Mouse (Mus musculus): Measurements from ENCODE around the gene Ccdc141.
A peak's percentile ranks its signal among the peaks of the same experiment; 100 is the strongest.

Gene Ccdc141

GRCm38 (mm10) chr2:77170633-77171105, at the start of gene Ccdc141:
TSS of gene Ccdc141 (minus strand) at chr2:77170636.
- DNase-seq (ENCODE audit: low spot score in 2 of 2) = no peak

GRCm38 (mm10) chr2:77212885-77213284, 42.4 kb upstream of the Ccdc141 start:
- no peak for DNase-seq (ENCODE audit: low spot score in 2 of 2)

- DNase-seq (ENCODE audit: low spot score in 2 of 2) = no peak
Measured at GRCm38 (mm10) chr2:77206951-77207350, 36.5 kb upstream of the Ccdc141 start.

- no peak for DNase-seq (ENCODE audit: low spot score in 2 of 2)
Measured at GRCm38 (mm10) chr2:77203916-77204315, 33.5 kb upstream of the Ccdc141 start.

- no peak for DNase-seq (ENCODE audit: low spot score in 2 of 2)
Measured at GRCm38 (mm10) chr2:77201900-77202299, 31.5 kb upstream of the Ccdc141 start.

GRCm38 (mm10) chr2:77200958-77201614, 30.6 kb upstream of the Ccdc141 start:
- DNase-seq (ENCODE audit: low spot score in 2 of 2) = peak in 1 of 2 experiments; percentile 26

- no peak for DNase-seq (ENCODE audit: low spot score in 2 of 2)
Measured at GRCm38 (mm10) chr2:77200379-77200778, 29.9 kb upstream of the Ccdc141 start.

- no peak for DNase-seq (ENCODE audit: low spot score in 2 of 2)
Measured at GRCm38 (mm10) chr2:77198246-77198645, 27.8 kb upstream of the Ccdc141 start.

- no peak for DNase-seq (ENCODE audit: low spot score in 2 of 2)
Measured at GRCm38 (mm10) chr2:77196819-77197218, 26.4 kb upstream of the Ccdc141 start.

- DNase-seq (ENCODE audit: low spot score in 2 of 2) = no peak
Measured at GRCm38 (mm10) chr2:77195056-77195455, 24.6 kb upstream of the Ccdc141 start.

- no peak for DNase-seq (ENCODE audit: low spot score in 2 of 2)
Measured at GRCm38 (mm10) chr2:77191811-77192210, 21.4 kb upstream of the Ccdc141 start.

- DNase-seq (ENCODE audit: low spot score in 2 of 2) = no peak
Measured at GRCm38 (mm10) chr2:77190891-77191290, 20.5 kb upstream of the Ccdc141 start.

GRCm38 (mm10) chr2:77190301-77190700, 19.9 kb upstream of the Ccdc141 start:
- no peak for DNase-seq (ENCODE audit: low spot score in 2 of 2)

GRCm38 (mm10) chr2:77189671-77190070, 19.2 kb upstream of the Ccdc141 start:
- DNase-seq (ENCODE audit: low spot score in 2 of 2) = no peak

- no peak for DNase-seq (ENCODE audit: low spot score in 2 of 2)
Measured at GRCm38 (mm10) chr2:77187501-77187900, 17.1 kb upstream of the Ccdc141 start.

- no peak for DNase-seq (ENCODE audit: low spot score in 2 of 2)
Measured at GRCm38 (mm10) chr2:77186912-77187311, 16.5 kb upstream of the Ccdc141 start.

GRCm38 (mm10) chr2:77184049-77184571, 13.7 kb upstream of the Ccdc141 start:
- DNase-seq (ENCODE audit: low spot score in 2 of 2) = no peak

- no peak for DNase-seq (ENCODE audit: low spot score in 2 of 2)
Measured at GRCm38 (mm10) chr2:77183646-77184045, 13.2 kb upstream of the Ccdc141 start.

GRCm38 (mm10) chr2:77182996-77183380, 12.6 kb upstream of the Ccdc141 start:
- no peak for DNase-seq (ENCODE audit: low spot score in 2 of 2)

GRCm38 (mm10) chr2:77182271-77182995, 12.0 kb upstream of the Ccdc141 start:
- no peak for DNase-seq (ENCODE audit: low spot score in 2 of 2)

GRCm38 (mm10) chr2:77177472-77177871, 7.0 kb upstream of the Ccdc141 start:
- DNase-seq (ENCODE audit: low spot score in 2 of 2) = peak in 1 of 2 experiments; percentile 35

- DNase-seq (ENCODE audit: low spot score in 2 of 2) = peak in 1 of 2 experiments; percentile 36
Measured at GRCm38 (mm10) chr2:77176413-77176812, 6.0 kb upstream of the Ccdc141 start.

- DNase-seq (ENCODE audit: low spot score in 2 of 2) = no peak
Measured at GRCm38 (mm10) chr2:77175411-77175810, 5.0 kb upstream of the Ccdc141 start.

Data from spleen, postnatal 10 days (tissue).